Mouse (Mus musculus): ENCODE measurements at regions not wholly inside any gene's neighbourhood (a gene's known extent, or its start where the extent isn't known, plus 50 kb on each side); places are given as distances from the start of the nearest gene placed in this dataset. TPM values are rescaled to one million over a fixed set of nuclear protein-coding genes. Genes with fewer than 3 reads are reported as not detected.
"Not testable (repeated sequence)": the region's sequence is repeated elsewhere in the genome, so short reads cannot be mapped to it uniquely, and the experiment has no call there.

- not testable (repeated sequence) for H3K4me3 ChIP-seq (ENCODE audit: low read depth, low read length); H3K27me3 ChIP-seq (ENCODE audit: control insufficient read depth, insufficient read depth, low read length); H3K27ac ChIP-seq (replicated peaks); H3K36me3 ChIP-seq (ENCODE audit: control insufficient read depth, insufficient read depth, low read length); ATAC-seq (ENCODE audit: low FRiP score, low TSS enrichment); H3K9ac ChIP-seq (ENCODE audit: low read length); DNase-seq (ENCODE audit: low spot score); H3K9me3 ChIP-seq (ENCODE audit: control insufficient read depth, low read length); H3K4me1 ChIP-seq (replicated peaks; ENCODE audit: control insufficient read depth, insufficient read depth); H3K4me2 ChIP-seq (replicated peaks; ENCODE audit: low read depth)
- WGBS = 56% methylated on average over 1 of the region's 5 CpGs
Measured at GRCm38 (mm10) chr12:23216521-23216920, 563.5 kb downstream of the Gm10330 start.

GRCm38 (mm10) chr12:23189546-23189945, 590.5 kb downstream of the Gm10330 start:
- DNase-seq (ENCODE audit: low spot score) (peak; percentile 28), ATAC-seq (ENCODE audit: low FRiP score, low TSS enrichment) (0 out of 2 replicates have a peak, but pooled peaks have one; percentile 51)
- Histone ChIP-seq H3K4me3 (ENCODE audit: low read depth, low read length) (peak overlapping the region; percentile 37), H3K4me2 (replicated peaks; ENCODE audit: low read depth) (peak overlapping the region; percentile 45)
- H3K4me1 ChIP-seq (replicated peaks; ENCODE audit: control insufficient read depth, insufficient read depth); H3K36me3 ChIP-seq (ENCODE audit: control insufficient read depth, insufficient read depth, low read length); H3K9ac ChIP-seq (ENCODE audit: low read length); H3K9me3 ChIP-seq (ENCODE audit: control insufficient read depth, low read length); H3K27me3 ChIP-seq (ENCODE audit: control insufficient read depth, insufficient read depth, low read length); H3K27ac ChIP-seq (replicated peaks): not testable (repeated sequence)
- under 1% methylated on average over 20 of the region's 42 CpGs for WGBS

- not testable (repeated sequence) for H3K27me3 ChIP-seq (ENCODE audit: control insufficient read depth, insufficient read depth, low read length); H3K9me3 ChIP-seq (ENCODE audit: control insufficient read depth, low read length); H3K36me3 ChIP-seq (ENCODE audit: control insufficient read depth, insufficient read depth, low read length); H3K9ac ChIP-seq (ENCODE audit: low read length); ATAC-seq (ENCODE audit: low FRiP score, low TSS enrichment); H3K4me1 ChIP-seq (replicated peaks; ENCODE audit: control insufficient read depth, insufficient read depth); H3K27ac ChIP-seq (replicated peaks)
- DNase-seq (ENCODE audit: low spot score) = peak; percentile 11
- Histone ChIP-seq H3K4me3 (ENCODE audit: low read depth, low read length) (peak overlapping the region; percentile 37), H3K4me2 (replicated peaks; ENCODE audit: low read depth) (peak overlapping the region; percentile 45)
- WGBS = 2% methylated on average over 34 of the region's 50 CpGs
Measured at GRCm38 (mm10) chr12:23189110-23189509, 591.0 kb downstream of the Gm10330 start.

Small RNA genes in the stretch of these regions (microRNA-seq; reads per million reads assigned to microRNA genes)
- gene Gm26140 = not detected
